Mouse (Mus musculus) limb, embryonic 13.5 days (tissue): ENCODE measurements around the gene Npr3. TPM values are rescaled to one million over a fixed set of nuclear protein-coding genes. Genes with fewer than 3 reads are reported as not detected.
"Not testable (repeated sequence)": the region's sequence is repeated elsewhere in the genome, so short reads cannot be mapped to it uniquely, and the experiment has no call there.

Source experiments
- ATAC-seq: fragments of 200-750 bp; cut with Nextera tagmentation; 2 replicates; pipeline ENCODE4 v1.8.0; 2017; ENCODE audit warnings: low read depth, moderate number of reproducible peaks, moderate TSS enrichment; ENCODE audit not compliant: low FRiP score
- H3K27ac ChIP-seq: fragments of 300-500 bp; sonication (generic); 2 replicates; pipeline ENCODE4 v1.5.1; 2015; ENCODE audit warnings: inconsistent platforms, mild to moderate bottlenecking, moderate library complexity
- H3K27me3 ChIP-seq: fragments of 300-500 bp; sonication (generic); 2 replicates; pipeline ENCODE4 v1.6.1; 2015; ENCODE audit warnings: mild to moderate bottlenecking, inconsistent platforms
- H3K36me3 ChIP-seq: fragments of 300-500 bp; sonication (generic); 2 replicates; pipeline ENCODE4 v1.6.1; 2015; ENCODE audit warnings: inconsistent platforms, mild to moderate bottlenecking, moderate library complexity
- H3K4me1 ChIP-seq: fragments of 300-500 bp; sonication (generic); 2 replicates; pipeline ENCODE4 v1.6.1; 2015; ENCODE audit warnings: inconsistent platforms
- H3K4me2 ChIP-seq: fragments of 300-500 bp; sonication (generic); replicated peaks from 2 replicates; pipeline ENCODE4 v1.6.1; 2015; ENCODE audit warnings: inconsistent platforms, mild to moderate bottlenecking, moderate library complexity
- H3K4me3 ChIP-seq: fragments of 300-500 bp; sonication (generic); 2 replicates; pipeline ENCODE4 v1.5.1; 2015; ENCODE audit warnings: moderate library complexity, mild to moderate bottlenecking, inconsistent platforms
- H3K9ac ChIP-seq: fragments of 300-500 bp; sonication (generic); 2 replicates; pipeline ENCODE4 v1.6.1; 2015; ENCODE audit warnings: mild to moderate bottlenecking, inconsistent platforms
- H3K9me3 ChIP-seq: fragments of 300-500 bp; sonication (generic); 2 replicates; pipeline ENCODE4 v1.6.1; 2016; ENCODE audit warnings: inconsistent platforms
- WGBS: fragments of 180-500 bp; shearing (Covaris S2); methylation state at CpG from one replicate; pipeline ENCODE4 v1.1.7; 2015; 5-methylcytosine and 5-hydroxymethylcytosine counted together
- polyA plus RNA-seq: library from polyadenylated mRNA; unstranded; fragments of >200 nt; fragmentation: Nextera tagmentation; extraction: Ambion mirVana; gene quantifications from 2 replicates; pipeline ENCODE4 v1.2.1, GENCODE M21; 2015

Gene Npr3
- polyA plus RNA-seq, 1 experiment from 2014 or later, result 4.5 TPM

DNA sequence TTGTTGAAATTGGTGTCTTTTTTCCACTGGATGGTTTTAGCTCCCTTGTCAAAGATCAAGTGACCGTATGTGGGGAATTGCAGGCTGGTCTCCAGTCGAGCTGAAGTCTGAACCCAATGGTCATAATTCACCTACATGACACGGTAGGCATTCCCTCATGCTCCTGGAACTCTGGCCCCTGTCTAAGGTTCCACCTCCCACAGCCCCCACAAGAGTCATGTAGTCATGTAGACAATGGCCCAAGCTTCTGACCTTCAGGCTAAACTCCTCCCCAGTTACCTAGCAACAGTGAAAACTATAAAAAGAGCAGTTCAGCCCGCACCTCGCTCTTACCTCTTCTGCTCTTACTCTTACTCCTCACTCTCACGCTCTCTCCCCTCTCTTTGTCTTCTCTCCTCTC lies 84.7 kb downstream of the Npr3 start:
- not testable (repeated sequence) for ATAC-seq, H3K4me2 ChIP-seq, H3K27ac ChIP-seq, H3K4me1 ChIP-seq, H3K4me3 ChIP-seq, H3K9ac ChIP-seq, H3K9me3 ChIP-seq, H3K27me3 ChIP-seq, H3K36me3 ChIP-seq
- whole genome bisulfite sequencing, result 59% methylated on average over 6 of the region's 6 CpGs

GRCm38 (mm10) chr15:11815551-11815950 lies 91.5 kb downstream of the Npr3 start:
- no peak for ATAC-seq
- Histone ChIP-seq H3K9me3 (no peaks in the 10 kb centered on the region), H3K9ac (no peak overlapping the region), H3K36me3 (no peaks in the 10 kb centered on the region), H3K4me3 (no peak overlapping the region), H3K4me2 (no peak overlapping the region), H3K27me3 (no peaks in the 10 kb centered on the region), H3K27ac (no peak overlapping the region), H3K4me1 (peaks cover 8% of the 10 kb centered on the region; the same call in 1 of the 2 replicates)
- WGBS, result 50% methylated on average over 4 of the region's 4 CpGs

- 29% methylated on average over 4 of the region's 4 CpGs for WGBS
- Histone ChIP-seq H3K9me3 (no peaks in the 10 kb centered on the region), H3K4me1 (peaks cover 19% of the 10 kb centered on the region), H3K9ac (no peak overlapping the region), H3K27me3 (no peaks in the 10 kb centered on the region), H3K27ac (no peak overlapping the region), H3K36me3 (no peaks in the 10 kb centered on the region), H3K4me2 (no peak overlapping the region), H3K4me3 (no peak overlapping the region)
- ATAC-seq, result no peak
Observed at GRCm38 (mm10) chr15:11803576-11803975, 103.5 kb downstream of the Npr3 start.

DNA sequence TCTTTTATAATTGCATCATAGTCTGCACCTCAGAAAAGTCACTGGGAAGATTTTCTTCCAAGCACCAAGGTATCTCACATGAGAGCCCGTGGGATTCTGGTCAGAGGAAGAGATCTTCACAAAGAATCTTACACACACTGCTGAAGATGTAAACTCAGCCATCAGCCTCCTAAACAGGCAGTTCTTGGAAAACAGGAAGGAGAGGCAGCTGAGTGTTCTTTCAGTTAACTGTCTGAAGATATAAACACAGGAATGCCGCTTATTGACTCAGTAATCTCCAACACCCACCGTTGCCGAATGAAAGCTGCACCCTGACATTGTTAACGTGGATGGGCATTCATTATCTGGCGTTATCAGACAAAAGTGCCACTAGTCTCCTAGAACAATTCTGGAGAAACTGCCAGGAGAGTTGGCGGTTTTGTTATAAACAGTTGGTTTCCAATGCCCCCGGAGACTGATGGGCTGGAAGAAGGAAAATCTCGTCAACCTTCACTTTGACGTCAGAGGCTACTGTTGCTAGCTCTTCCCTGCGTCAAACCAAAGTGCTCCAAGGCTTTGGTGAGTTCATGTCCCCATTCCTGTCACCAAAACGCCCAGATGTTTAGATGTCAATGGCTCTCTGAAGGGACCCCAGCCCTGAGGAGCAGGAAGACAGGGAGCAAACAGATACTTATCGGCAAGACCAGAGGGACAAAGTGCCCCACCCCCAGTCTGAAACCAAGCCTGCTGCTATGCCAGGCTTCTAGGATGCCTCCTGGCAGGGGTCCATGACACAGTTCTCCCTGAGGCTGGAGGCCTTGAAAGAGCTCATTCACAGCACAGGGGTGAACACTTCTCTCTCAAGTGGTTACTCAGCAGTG lies 105.0 kb downstream of the Npr3 start:
- WGBS, result 57% methylated on average over 13 of the region's 13 CpGs
- no peaks in the 10 kb centered on the region for H3K27me3 ChIP-seq
- H3K4me2 ChIP-seq, result no peak overlapping the region
- no peak overlapping the region for H3K27ac ChIP-seq
- no peak overlapping the region for H3K4me3 ChIP-seq
- H3K36me3 ChIP-seq, result no peaks in the 10 kb centered on the region
- H3K9ac ChIP-seq, result no peak overlapping the region
- ATAC-seq, result no peak
- H3K4me1 ChIP-seq, result peaks cover 19% of the 10 kb centered on the region
- no peaks in the 10 kb centered on the region for H3K9me3 ChIP-seq

- H3K4me1 ChIP-seq, result no peaks in the 10 kb centered on the region
- H3K4me3 ChIP-seq, result no peak overlapping the region
- H3K9me3 ChIP-seq, result no peaks in the 10 kb centered on the region
- WGBS, result 26% methylated on average over 2 of the region's 2 CpGs
- no peaks in the 10 kb centered on the region for H3K27me3 ChIP-seq
- ATAC-seq, result peak; percentile 40; the same call in 1 of the 2 replicates
- H3K36me3 ChIP-seq, result no peaks in the 10 kb centered on the region
- no peak overlapping the region for H3K27ac ChIP-seq
- H3K9ac ChIP-seq, result no peak overlapping the region
- H3K4me2 ChIP-seq, result no peak overlapping the region
Observed at GRCm38 (mm10) chr15:11794632-11795031, 112.5 kb downstream of the Npr3 start.

Other genes with a start within 250 kb of the Npr3 start
- 859 and 861 TPM in 2 replicates for gene Sub1, start 89.7 kb upstream of the Npr3 start, polyA plus RNA-seq
- gene Zfr, start 210.5 kb upstream of the Npr3 start, polyA plus RNA-seq, result 134 and 136 TPM in 2 replicates